Mouse (Mus musculus) kidney, postnatal 36 days (tissue): ENCODE results near the gene Spata45.
"Not testable (repeated sequence)": the region's sequence is repeated elsewhere in the genome, so short reads cannot be mapped to it uniquely, and the experiment has no call there.

ENCODE experiments used
- DNase-seq, 2 experiments: peaks; one replicate each; pipeline ENCODE4 v3.0.0; 2021 to 2022; ENCODE audit warnings: mixed read lengths in 2 of 2

The Spata45 gene

GRCm38 (mm10) chr1:191036554-191037334, at the start of gene Spata45:
Gene Spata45 (plus strand): TSS chr1:191036639.
- DNase-seq: peak in 1 of 2 experiments; percentile 14

GRCm38 (mm10) chr1:190989437-190990082, 46.9 kb upstream of the Spata45 start:
- DNase-seq: peak in 1 of 2 experiments; percentile 20

- DNase-seq: peak; percentile 88 to 89
Measured at GRCm38 (mm10) chr1:190995548-190995947, 40.9 kb upstream of the Spata45 start.

- peak in 1 of 2 experiments; percentile 25 for DNase-seq
Measured at GRCm38 (mm10) chr1:190996346-190996877, 40.0 kb upstream of the Spata45 start.

DNA sequence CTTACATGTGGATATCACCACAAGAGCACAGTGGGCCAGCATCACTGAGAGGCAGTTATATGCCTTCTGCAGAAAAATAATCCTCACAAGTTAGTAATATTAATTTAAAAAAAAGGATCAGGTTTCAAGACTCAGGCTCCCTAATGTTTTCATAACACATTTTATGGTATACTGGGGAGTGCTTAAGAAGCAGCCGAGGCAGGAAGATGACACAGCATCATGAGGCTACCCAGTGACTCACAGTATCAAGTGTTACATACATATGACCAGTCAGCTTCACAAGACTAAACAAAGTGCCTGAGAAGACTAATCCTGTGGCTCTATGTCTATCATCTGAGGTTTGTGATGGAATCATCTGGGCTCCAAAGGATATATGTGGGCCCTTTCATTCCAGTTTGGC, 38.4 kb upstream of the Spata45 start:
- DNase-seq: no peak

DNA sequence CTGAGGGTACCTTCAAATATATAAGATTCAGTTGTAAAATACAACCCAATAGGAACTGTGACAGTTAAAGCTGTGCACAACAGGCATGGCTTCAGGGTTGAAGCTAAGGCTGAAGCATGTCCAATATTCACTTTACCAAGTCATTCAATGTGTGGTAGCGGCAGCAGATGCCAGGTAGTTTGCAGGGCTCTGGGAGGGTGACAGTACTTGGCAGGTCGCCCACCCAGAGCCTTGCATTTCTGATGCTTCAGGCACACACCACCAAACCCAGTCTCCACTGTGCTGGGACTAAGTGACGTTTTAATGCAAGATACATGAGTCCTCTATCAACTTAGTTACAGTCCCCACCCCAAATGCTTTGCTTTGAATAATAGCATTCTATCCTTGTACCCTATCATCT, 35.8 kb upstream of the Spata45 start:
- DNase-seq: peak in 1 of 2 experiments; percentile 14

GRCm38 (mm10) chr1:191002201-191002600, 34.2 kb upstream of the Spata45 start:
- peak; percentile 31 to 60 for DNase-seq

DNA sequence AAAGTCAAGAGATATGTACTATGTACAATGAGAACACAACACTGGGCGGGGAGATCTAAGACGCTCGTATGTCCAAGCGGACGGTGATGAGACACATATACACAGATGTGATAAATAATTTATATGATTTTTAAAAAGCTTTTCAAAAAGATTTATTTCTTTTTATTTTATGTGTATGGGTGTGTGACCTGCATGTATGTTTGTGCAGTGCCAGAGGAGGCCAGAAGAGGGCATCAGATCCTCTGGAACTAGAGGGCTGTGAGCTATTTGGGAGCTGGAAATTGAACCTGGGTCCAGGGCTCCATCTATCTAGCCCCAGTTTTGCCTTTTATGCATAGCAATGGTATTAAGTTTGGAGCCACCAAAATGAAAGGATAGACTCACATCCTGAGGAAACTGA, 27.7 kb upstream of the Spata45 start:
- DNase-seq: peak in 1 of 2 experiments; percentile 51

DNA sequence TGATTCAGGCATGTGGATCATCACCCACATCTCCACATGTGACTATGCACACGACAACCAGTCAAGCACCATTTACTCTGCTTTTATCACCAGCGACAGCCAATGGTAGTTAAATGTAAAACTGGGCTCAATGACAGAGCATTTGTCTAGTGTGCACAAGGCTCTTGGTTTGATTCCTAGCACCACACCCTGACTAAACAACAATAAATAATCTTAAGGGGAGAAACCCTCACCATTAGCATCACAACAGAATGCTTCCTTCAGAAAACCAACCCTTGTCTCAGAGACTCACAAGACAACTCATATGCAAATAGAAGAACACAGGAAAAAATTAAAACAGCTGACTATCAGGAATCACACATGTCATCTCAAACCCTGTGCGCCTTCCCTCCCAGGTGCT, 22.2 kb upstream of the Spata45 start:
- no peak for DNase-seq

GRCm38 (mm10) chr1:191019803-191020202, 16.6 kb upstream of the Spata45 start:
- DNase-seq: no peak

GRCm38 (mm10) chr1:191020217-191020924, 16.1 kb upstream of the Spata45 start:
- DNase-seq: peak in 1 of 2 experiments; percentile 51

DNA sequence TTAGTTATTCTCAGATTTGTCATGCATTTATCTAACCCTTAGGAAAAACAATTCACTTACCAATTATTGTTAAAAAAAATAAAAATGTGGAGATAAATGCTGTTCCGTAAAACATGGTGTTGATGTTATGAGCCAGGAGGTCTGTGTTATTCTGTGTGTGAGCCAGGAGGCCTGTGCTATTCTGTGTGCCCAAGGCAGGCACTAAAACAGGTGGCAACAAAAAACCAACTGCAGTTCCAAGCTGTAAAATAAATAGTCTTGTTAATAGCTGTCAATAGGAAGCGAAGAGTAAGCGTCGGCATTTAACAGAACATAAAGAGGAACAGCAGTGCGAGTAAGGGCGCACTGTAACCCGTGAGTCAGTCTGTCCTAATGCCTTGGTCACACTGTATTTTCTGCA, 15.4 kb upstream of the Spata45 start:
- DNase-seq: no peak

DNA sequence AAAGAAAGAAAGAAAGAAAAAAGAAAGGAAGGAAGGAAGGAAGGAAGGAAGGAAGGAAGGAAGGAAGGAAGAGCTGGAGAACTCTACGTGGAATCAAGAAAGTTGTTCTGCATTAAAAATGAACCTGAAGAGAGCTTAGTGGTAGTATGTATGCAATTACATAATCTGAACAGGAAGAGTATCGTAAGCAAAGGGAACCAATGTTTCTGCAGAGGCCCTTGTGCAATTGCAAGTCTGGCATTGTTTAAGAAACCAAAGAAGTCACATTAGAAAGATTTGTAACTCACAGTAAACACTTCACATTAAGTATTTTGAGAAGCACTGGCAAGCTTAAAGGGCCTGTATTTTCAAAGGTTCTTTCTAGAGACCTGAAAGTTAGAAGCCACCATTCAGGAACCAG, 13.3 kb upstream of the Spata45 start:
- DNase-seq: no peak

DNA sequence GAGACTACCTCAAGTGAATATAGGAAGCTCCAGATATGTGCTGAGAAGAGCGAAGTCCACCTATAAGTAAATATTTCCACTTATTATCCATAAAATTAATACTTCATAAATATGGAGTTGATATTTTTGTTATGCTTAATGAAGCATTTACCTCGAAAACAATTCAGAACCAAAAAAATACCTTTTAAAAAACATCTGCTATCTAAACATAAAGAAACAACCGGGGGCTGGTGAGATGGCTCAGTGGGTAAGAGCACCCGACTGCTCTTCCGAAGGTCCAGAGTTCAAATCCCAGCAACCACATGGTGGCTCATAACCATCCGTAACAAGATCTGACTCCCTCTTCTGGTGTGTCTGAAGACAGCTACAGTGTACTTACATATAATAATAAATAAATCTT, 12.6 kb upstream of the Spata45 start:
- not testable (repeated sequence) for DNase-seq

DNA sequence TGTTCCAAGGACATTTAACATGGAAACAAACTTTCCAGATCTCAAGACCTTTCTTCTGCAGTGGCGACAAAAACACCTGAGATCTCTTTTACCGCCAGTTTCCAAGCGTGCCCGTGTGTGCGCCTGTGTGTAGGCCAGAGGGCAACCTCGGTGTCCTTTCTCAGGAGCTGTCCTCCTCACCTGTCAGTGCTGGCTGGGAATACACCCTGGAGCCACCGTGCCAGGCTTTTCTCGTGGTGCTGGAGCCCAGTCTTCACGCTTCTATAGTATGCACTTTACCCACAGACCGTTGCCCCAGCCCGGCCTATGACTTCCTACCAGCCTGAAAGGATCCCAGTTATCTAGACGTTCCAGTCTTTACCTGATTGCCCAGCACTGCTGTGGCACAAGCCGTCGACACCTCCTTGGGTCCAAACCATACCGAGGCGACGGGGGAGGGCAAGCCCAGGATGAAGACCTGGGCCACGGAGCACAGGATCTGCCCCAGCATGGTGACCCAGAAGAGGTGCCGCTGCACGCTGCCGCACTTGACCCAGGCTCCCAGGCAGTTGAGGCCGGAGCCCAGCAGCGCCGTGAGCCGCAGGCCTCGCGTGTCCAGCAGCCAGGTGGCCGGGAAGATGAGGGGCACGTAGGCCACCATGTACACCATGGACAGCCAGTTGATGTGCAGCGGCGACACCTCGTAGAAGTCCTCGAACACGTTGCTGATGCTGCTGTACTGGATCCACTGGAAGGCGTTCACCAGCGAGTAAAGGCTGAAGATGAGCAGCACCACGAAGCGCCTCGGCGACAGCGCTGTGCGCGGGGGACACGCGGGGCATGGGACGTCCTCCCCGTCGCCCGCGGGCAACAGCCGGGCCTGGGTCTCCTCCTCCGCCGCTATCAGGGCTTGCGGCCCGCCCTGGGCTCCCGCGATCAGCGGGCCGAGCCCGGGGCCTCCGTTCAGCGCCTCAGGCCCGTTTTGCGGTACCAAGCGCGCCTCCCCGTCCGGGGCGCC, 11.1 kb upstream of the Spata45 start:
- peak in 1 of 2 experiments; percentile 34 for DNase-seq

DNA sequence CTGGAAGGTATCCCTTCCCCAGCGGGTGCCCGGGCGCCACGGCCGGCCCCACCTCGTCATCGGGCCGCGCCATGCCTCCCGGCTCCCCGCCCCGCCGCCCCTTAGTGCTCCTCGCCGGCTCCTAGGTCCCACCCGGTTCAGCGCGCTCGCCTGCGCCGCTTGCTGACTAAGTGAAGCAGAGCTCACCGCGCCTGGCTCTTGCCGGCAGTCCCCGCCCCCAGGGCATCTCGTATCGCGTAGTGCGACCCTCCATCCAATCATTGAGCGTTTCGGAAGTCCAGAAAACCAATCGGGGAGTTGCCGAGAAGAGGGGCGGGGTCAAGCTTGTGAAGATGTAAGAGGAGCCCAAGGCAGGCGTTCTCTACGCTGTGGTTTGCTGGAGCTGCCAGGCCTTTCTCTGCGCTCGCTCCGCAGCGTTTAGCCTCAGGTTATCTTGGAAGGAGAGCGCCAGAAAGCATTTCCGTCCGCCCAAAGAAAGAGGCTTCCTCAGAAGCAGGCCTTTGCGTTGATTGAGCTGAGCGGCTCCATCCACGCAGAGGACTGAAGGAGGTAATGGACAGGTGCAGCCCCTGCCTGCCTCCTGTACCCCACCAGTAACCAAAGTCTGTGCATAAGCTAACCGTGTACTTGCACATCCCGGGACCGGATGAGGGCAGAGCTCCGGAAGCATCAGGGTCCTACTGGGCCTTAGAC, 10.3 kb upstream of the Spata45 start, which contains the start of gene Flvcr1:
Flvcr1 (minus strand) TSS at position 138 of the 693 bp plus-strand sequence.
- DNase-seq: peak; percentile 99

DNA sequence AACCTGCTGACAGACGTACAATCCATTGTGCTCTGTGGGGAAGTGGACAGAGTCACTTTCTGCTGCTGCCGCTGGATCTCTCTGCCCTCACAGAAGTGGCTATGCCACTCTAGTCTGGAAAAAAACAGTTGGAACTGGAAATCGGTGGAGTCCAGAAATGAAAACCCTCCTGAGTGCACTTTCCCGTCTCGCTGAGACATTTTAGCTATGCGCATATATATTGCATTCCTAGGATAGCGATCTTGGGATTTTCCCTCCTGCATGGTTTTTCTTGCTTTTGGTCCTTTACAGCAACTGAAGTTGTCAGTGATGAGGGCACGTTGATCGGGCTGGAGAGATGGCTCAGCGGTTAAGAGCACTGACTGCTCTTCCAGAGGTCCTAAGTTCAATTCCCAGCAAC, 6.3 kb upstream of the Spata45 start:
- DNase-seq: peak; percentile 12 to 24

DNA sequence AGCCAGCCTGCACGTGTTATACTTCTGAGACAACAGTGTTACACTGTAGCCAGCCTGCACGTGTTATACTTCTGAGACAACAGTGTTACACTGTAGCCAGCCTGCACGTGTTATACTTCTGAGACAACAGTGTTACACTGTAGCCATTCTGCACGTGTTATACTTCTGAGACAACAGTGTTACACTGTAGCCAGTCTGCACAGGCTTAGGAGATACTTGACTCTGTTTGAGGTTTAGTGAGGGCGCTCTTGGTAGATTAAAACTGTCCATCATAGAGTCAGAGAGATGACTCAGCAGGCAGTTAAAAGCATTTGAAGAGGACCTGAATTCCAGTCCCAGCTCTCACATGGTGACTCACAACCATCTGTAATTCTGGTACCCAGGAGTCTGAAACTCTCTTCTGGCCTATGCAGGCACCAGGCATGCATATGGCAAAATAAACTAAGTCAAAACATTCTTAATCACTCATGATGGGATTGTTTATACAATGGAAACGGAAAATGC, 5.5 kb upstream of the Spata45 start:
- not testable (repeated sequence) for DNase-seq

- no peak for DNase-seq
Measured at GRCm38 (mm10) chr1:191035649-191036048, 790 bp upstream of the Spata45 start.

DNA sequence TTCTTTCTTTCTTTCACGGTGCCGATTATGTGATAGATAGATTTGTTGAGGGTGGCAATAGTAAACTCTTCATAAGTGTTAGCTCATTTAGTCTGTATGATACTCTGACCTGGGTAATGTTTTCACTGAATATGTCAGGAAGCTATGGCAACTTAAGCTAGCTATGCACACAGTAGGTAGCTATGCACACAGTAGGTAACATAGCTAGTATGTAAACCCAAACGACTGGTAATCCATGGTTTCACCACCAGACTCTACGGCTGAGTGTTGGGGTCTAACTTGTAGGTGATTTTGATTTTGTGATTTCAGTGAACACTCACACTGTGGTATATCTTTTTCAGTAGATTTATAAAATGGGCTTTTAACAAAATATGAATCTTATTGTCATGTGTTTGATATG, 1.6 kb downstream of the Spata45 start:
- no peak for DNase-seq

GRCm38 (mm10) chr1:191041352-191041751, 4.9 kb downstream of the Spata45 start:
- DNase-seq: no peak
